Mouse (Mus musculus) ES-Bruce4 (cell line): Measurements from ENCODE around the gene Oaz1. TPM values are rescaled to one million over a fixed set of nuclear protein-coding genes. Genes with fewer than 3 reads are reported as not detected.

Experiments used
- H3K27ac ChIP-seq: 2 replicates; pipeline ENCODE4 v1.5.1; 2012; ENCODE audit warnings: low read length, inconsistent platforms; ENCODE audit not compliant: insufficient read depth
- H3K27me3 ChIP-seq: 2 replicates; pipeline ENCODE4 v1.6.1; 2012; ENCODE audit warnings: mild to moderate bottlenecking, low read length, inconsistent platforms; ENCODE audit not compliant: control insufficient read depth, poor library complexity, insufficient read depth, severe bottlenecking
- H3K36me3 ChIP-seq: 2 replicates; pipeline ENCODE4 v1.6.1; 2012; ENCODE audit warnings: inconsistent platforms, mild to moderate bottlenecking, low read length, moderate library complexity; ENCODE audit not compliant: control insufficient read depth, poor library complexity, insufficient read depth, severe bottlenecking
- H3K4me1 ChIP-seq: one replicate; pipeline ENCODE4 v1.8.1; 2011; ENCODE audit warnings: low read length; ENCODE audit not compliant: control insufficient read depth, insufficient read depth
- H3K4me3 ChIP-seq: 2 replicates; pipeline ENCODE4 v1.5.1; 2011; ENCODE audit warnings: low read depth, mild to moderate bottlenecking, low read length
- H3K9ac ChIP-seq: 2 replicates; pipeline ENCODE4 v1.6.1; 2012; ENCODE audit warnings: low read depth, mild to moderate bottlenecking, inconsistent platforms; ENCODE audit not compliant: poor library complexity, severe bottlenecking
- H3K9me3 ChIP-seq: replicated peaks from 2 replicates; pipeline ENCODE4 v1.6.1; 2012; ENCODE audit warnings: mild to moderate bottlenecking, low read length, inconsistent platforms; ENCODE audit not compliant: control insufficient read depth, poor library complexity, insufficient read depth, severe bottlenecking
- CTCF ChIP-seq: IDR thresholded peaks from one replicate; pipeline ENCODE4 v1.8.1; 2011; ENCODE audit warnings: low read depth, low read length
- EP300 ChIP-seq: IDR thresholded peaks from 2 replicates; pipeline ENCODE4 v1.6.1; 2011; ENCODE audit warnings: low read depth, low read length; ENCODE audit not compliant: insufficient read depth
- POLR2A ChIP-seq: IDR thresholded peaks from one replicate; pipeline ENCODE4 v1.8.1; 2011; ENCODE audit warnings: low read length; ENCODE audit not compliant: insufficient read depth
- polyA plus RNA-seq: library from polyadenylated mRNA; stranded (reverse); fragments of >200 nt; gene quantifications from 2 replicates; pipeline ENCODE4 v1.2.4, GENCODE M21; 2011; ENCODE audit warnings: low read depth; ENCODE audit not compliant: missing spikeins, insufficient read depth, insufficient read length

Oaz1 gene
- polyA plus RNA-seq, 1 experiment, result 471 TPM

DNA sequence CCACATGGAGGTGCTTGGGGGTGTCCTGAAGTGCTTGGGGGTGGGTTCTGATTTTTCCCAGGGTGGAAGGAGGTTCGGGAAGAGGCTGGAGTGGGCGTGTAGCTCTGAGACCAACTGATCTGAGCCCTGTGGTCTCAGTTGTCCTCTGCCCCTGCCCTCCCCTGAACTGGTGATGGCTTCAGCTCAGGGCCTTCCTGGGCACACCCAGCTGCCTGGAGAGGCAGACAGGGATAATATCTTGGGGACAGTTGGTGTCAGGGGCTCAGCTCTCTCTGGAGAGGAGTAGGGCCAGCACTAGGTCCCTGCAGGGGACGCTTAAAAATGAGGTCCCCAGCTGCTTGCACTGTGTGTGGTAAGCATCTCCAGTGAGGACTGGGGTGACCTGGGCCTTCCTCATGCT, 31.4 kb downstream of the Oaz1 start:
- Histone ChIP-seq H3K9ac (no peak overlapping the region), H3K4me1 (no peaks in the 10 kb centered on the region), H3K9me3 (no peaks in the 10 kb centered on the region), H3K36me3 (0 out of 2 replicates have a peak, but pooled peaks cover 3% of the 10 kb centered on the region), H3K4me3 (no peak overlapping the region), H3K27ac (no peak overlapping the region), H3K27me3 (no peaks in the 10 kb centered on the region)
- TF ChIP-seq POLR2A, result no peak
- no peak for TF ChIP-seq EP300
- TF ChIP-seq CTCF, result no peak

- H3K9me3 ChIP-seq, result no peaks in the 10 kb centered on the region
These were observed 32.0 kb downstream of the Oaz1 start for GRCm38 (mm10) chr10:80858350-80858935.

GRCm38 (mm10) chr10:80862305-80862704, 35.8 kb downstream of the Oaz1 start:
- no peak overlapping the region for H3K27ac ChIP-seq
- TF ChIP-seq CTCF, result no peak
- no peak for TF ChIP-seq POLR2A
- TF ChIP-seq EP300, result no peak
- H3K4me1 ChIP-seq, result no peaks in the 10 kb centered on the region
- H3K27me3 ChIP-seq, result no peaks in the 10 kb centered on the region
- no peak overlapping the region for H3K4me3 ChIP-seq
- no peaks in the 10 kb centered on the region for H3K9me3 ChIP-seq
- no peak overlapping the region for H3K9ac ChIP-seq
- no peaks in the 10 kb centered on the region for H3K36me3 ChIP-seq

More at GRCm38 (mm10) chr10:80858350-80858935, 32.0 kb downstream of the Oaz1 start:
- H3K27me3 ChIP-seq, result no peaks in the 10 kb centered on the region
- no peaks in the 10 kb centered on the region for H3K36me3 ChIP-seq
- no peak for TF ChIP-seq POLR2A
- no peak for TF ChIP-seq EP300
- TF ChIP-seq CTCF, result no peak
- H3K4me3 ChIP-seq, result no peak overlapping the region
- no peaks in the 10 kb centered on the region for H3K4me1 ChIP-seq
- H3K9ac ChIP-seq, result no peak overlapping the region
- H3K27ac ChIP-seq, result no peak overlapping the region

- Histone ChIP-seq H3K4me1 (no peaks in the 10 kb centered on the region), H3K36me3 (no peaks in the 10 kb centered on the region), H3K9me3 (no peaks in the 10 kb centered on the region), H3K9ac (no peak overlapping the region), H3K27ac (no peak overlapping the region), H3K4me3 (no peak overlapping the region), H3K27me3 (no peaks in the 10 kb centered on the region)
- no peak for TF ChIP-seq EP300
- no peak for TF ChIP-seq POLR2A
- no peak for TF ChIP-seq CTCF
These were observed 38.0 kb downstream of the Oaz1 start for GRCm38 (mm10) chr10:80864446-80864845.

GRCm38 (mm10) chr10:80870993-80871392, 44.5 kb downstream of the Oaz1 start:
- H3K36me3 ChIP-seq, result no peaks in the 10 kb centered on the region
- TF ChIP-seq CTCF, result no peak
- no peak for TF ChIP-seq POLR2A
- no peak for TF ChIP-seq EP300
- H3K9ac ChIP-seq, result no peak overlapping the region
- H3K27me3 ChIP-seq, result no peaks in the 10 kb centered on the region
- no peak overlapping the region for H3K4me3 ChIP-seq
- no peak overlapping the region for H3K27ac ChIP-seq
- H3K4me1 ChIP-seq, result no peaks in the 10 kb centered on the region
- H3K9me3 ChIP-seq, result no peaks in the 10 kb centered on the region

DNA sequence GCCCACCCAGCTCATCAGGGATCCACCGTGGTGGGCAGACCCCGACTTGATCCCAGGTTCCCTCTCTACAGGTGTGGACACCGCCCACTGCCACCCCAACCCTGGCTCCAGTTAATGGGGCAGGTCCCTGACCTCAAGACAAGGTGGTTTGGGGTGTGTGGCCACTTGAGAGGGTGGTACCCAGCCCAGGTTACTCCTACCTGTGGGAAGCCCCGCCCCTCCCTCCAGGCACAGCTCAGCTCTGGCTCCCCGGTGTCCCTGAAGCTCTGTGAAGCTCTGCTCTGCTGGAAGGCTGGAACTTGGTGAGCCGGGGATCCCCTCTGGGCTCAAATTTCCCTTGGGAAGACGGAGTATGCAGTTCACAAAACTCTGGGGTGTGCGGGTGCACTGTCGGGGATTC, 45.1 kb downstream of the Oaz1 start, which contains the start of gene Tmprss9:
Gene Tmprss9, plus strand, starts transcription at position 268 of the 400 bp plus-strand sequence.
- H3K27ac ChIP-seq, result no peak within 1 kb of the TSS
- no peaks in the 10 kb centered on the region for H3K4me1 ChIP-seq
- no peaks in the 10 kb centered on the region for H3K9me3 ChIP-seq
- H3K9ac ChIP-seq, result no peak within 1 kb of the TSS
- H3K27me3 ChIP-seq, result no peaks in the 10 kb centered on the region
- TF ChIP-seq EP300 (no peak), POLR2A (no peak), CTCF (no peak)
- no peaks in the 10 kb centered on the region for H3K36me3 ChIP-seq
- H3K4me3 ChIP-seq, result no peak within 1 kb of the TSS
